Mouse (Mus musculus) gastrocnemius, adult 8-10 months (tissue): ENCODE measurements around the gene Wnk4. TPM values are rescaled to one million over a fixed set of nuclear protein-coding genes. Genes with fewer than 3 reads are reported as not detected.
"Not testable (repeated sequence)": the region's sequence is repeated elsewhere in the genome, so short reads cannot be mapped to it uniquely, and the experiment has no call there.

Experiments used
- DNase-seq, 2 experiments: peaks; one replicate each; pipeline ENCODE4 v3.0.0; 2022; ENCODE audit warnings: low spot score in 2 of 2
- total RNA-seq, 4 experiments: library from RNA; stranded (reverse); gene quantifications; 2 replicates each; pipeline ENCODE4 v1.2.4; 2022

Wnk4 gene
- total RNA-seq, 4 experiments from 2014 or later: 0.12 to 0.49 (median 0.32) TPM; not detected in 1

GRCm38 (mm10) chr11:101315082-101315650, 54.8 kb downstream of the Wnk4 start:
- no peak for DNase-seq

GRCm38 (mm10) chr11:101315665-101316500, 55.5 kb downstream of the Wnk4 start, which contains the start of gene Psme3:
TSS of gene Psme3 (plus strand) at chr11:101316213.
- peak; percentile 82 to 83 for DNase-seq

- DNase-seq: no peak
Measured at GRCm38 (mm10) chr11:101316501-101316917, 56.1 kb downstream of the Wnk4 start.

GRCm38 (mm10) chr11:101323609-101324008, 63.2 kb downstream of the Wnk4 start:
- DNase-seq: peak; percentile 30 to 36

GRCm38 (mm10) chr11:101324763-101325162, 64.4 kb downstream of the Wnk4 start, which contains the start of gene Aoc2:
TSS of gene Aoc2 (plus strand) at chr11:101325063.
- no peak for DNase-seq

- not testable (repeated sequence) for DNase-seq
Measured at GRCm38 (mm10) chr11:101325201-101325600, 64.8 kb downstream of the Wnk4 start.

- DNase-seq: no peak
Measured at GRCm38 (mm10) chr11:101326147-101326546, 65.8 kb downstream of the Wnk4 start.

Other genes starting within 250 kb of the Wnk4 start
- 1 to 10 TPM; 2.9 to 4.8 (median 4.0) TPM for gene Naglu, start 190.6 kb upstream of the Wnk4 start, total RNA-seq
- gene Hsd17b1, start 182.2 kb upstream of the Wnk4 start, total RNA-seq: under 1 TPM in 1 of 4 experiments, not detected in 3; 0.21 TPM
- 10 to 100 TPM in 1 of 4 experiments, 1 to 10 TPM in 3; 7.2 to 11.0 (median 8.5) TPM for gene Coasy, start 178.0 kb upstream of the Wnk4 start, total RNA-seq
- 10 to 100 TPM in 2 of 4 experiments, 1 to 10 TPM in 2; 8.0 to 12.3 (median 9.4) TPM for gene Mlx, start 173.3 kb upstream of the Wnk4 start, total RNA-seq
- 1 to 10 TPM; 1.3 to 1.5 (median 1.4) TPM for gene Psmc3ip, start 165.1 kb upstream of the Wnk4 start, total RNA-seq
- gene Retreg3, start 140.7 kb upstream of the Wnk4 start, total RNA-seq: 10 to 100 TPM; 28.8 to 30.4 (median 30.1) TPM
- 10 to 100 TPM; 23.2 to 27.9 (median 25.9) TPM for gene Tubg1, start 140.6 kb upstream of the Wnk4 start, total RNA-seq
- 1 to 10 TPM; 2.9 to 3.6 (median 3.2) TPM for gene Tubg2, start 104.7 kb upstream of the Wnk4 start, total RNA-seq
- gene Cntnap1, start 90.0 kb upstream of the Wnk4 start, total RNA-seq: 1 to 10 TPM in 1 of 4 experiments, under 1 TPM in 3; 0.67 to 1.3 (median 0.81) TPM
- 10 to 100 TPM; 25.6 to 38.5 (median 33.9) TPM for gene Plekhh3, start 89.2 kb upstream of the Wnk4 start, total RNA-seq
- not detected for gene Ccr10, start 85.1 kb upstream of the Wnk4 start, total RNA-seq
- 10 to 100 TPM; 24.3 to 31.0 (median 26.2) TPM for gene Ezh1, start 34.1 kb upstream of the Wnk4 start, total RNA-seq
- gene Ramp2, start 14.5 kb upstream of the Wnk4 start, total RNA-seq: 10 to 100 TPM; 19.3 to 28.6 (median 25.4) TPM
- gene Vps25, start 6.9 kb upstream of the Wnk4 start, total RNA-seq: 10 to 100 TPM; 44.9 to 48.1 (median 47.2) TPM
- gene Cntd1, start 18.4 kb downstream of the Wnk4 start, total RNA-seq: under 1 TPM in 3 of 4 experiments, not detected in 1; 0.29 to 0.53 (median 0.34) TPM
- 10 to 100 TPM; 71.9 to 80.9 (median 76.5) TPM for gene Coa3, start 18.5 kb downstream of the Wnk4 start, total RNA-seq
- gene Becn1, start 41.7 kb downstream of the Wnk4 start, total RNA-seq: 100 to 1,000 TPM in 2 of 4 experiments, 10 to 100 TPM in 2; 86.0 to 113 (median 101) TPM
- 10 to 100 TPM; 59.5 to 80.8 (median 69.4) TPM for gene Psme3, start 55.6 kb downstream of the Wnk4 start, total RNA-seq
- gene Aoc2, start 64.5 kb downstream of the Wnk4 start, total RNA-seq: 1 to 10 TPM in 1 of 4 experiments, under 1 TPM in 3; 0.46 to 1.1 (median 0.59) TPM
- gene Aoc3, start 70.0 kb downstream of the Wnk4 start, total RNA-seq: 10 to 100 TPM in 1 of 4 experiments, 1 to 10 TPM in 3; 2.0 to 11.5 (median 5.1) TPM
- gene G6pc, start 107.0 kb downstream of the Wnk4 start, total RNA-seq: under 1 TPM in 1 of 4 experiments, not detected in 3; 0.16 TPM
- 10 to 100 TPM; 17.4 to 25.9 (median 25.2) TPM for gene Aarsd1, start 157.0 kb downstream of the Wnk4 start, total RNA-seq
- gene Gm27029, start 164.2 kb downstream of the Wnk4 start, total RNA-seq: 10 to 100 TPM in 2 of 4 experiments, 1 to 10 TPM in 2; 4.4 to 13.0 (median 8.2) TPM
- 1 to 10 TPM; 7.7 to 8.5 (median 7.9) TPM for gene Rundc1, start 164.5 kb downstream of the Wnk4 start, total RNA-seq
- gene Ptges3l, start 164.8 kb downstream of the Wnk4 start, total RNA-seq: 10 to 100 TPM; 82.1 to 86.1 (median 84.0) TPM
- gene Rpl27, start 181.7 kb downstream of the Wnk4 start, total RNA-seq: 10 to 100 TPM; 20.8 to 47.8 (median 31.7) TPM
- 1 to 10 TPM; 7.4 to 9.7 (median 8.7) TPM for gene Ifi35, start 187.8 kb downstream of the Wnk4 start, total RNA-seq
- gene Rnd2, start 204.4 kb downstream of the Wnk4 start, total RNA-seq: 1 to 10 TPM; 2.4 to 3.9 (median 3.5) TPM
- gene Vat1, start 205.7 kb downstream of the Wnk4 start, total RNA-seq: 10 to 100 TPM in 2 of 4 experiments, 1 to 10 TPM in 2; 7.9 to 14.0 (median 9.8) TPM